Mouse (Mus musculus) embryonic facial prominence, embryonic 11.5 days (tissue): Measurements from ENCODE around the gene Bace1. TPM values are rescaled to one million over a fixed set of nuclear protein-coding genes. Genes with fewer than 3 reads are reported as not detected.
A peak's percentile ranks its signal among the peaks of the same experiment; 100 is the strongest.

Source experiments
- ATAC-seq: fragments of 200-750 bp; cut with Nextera tagmentation; replicated peaks from 2 replicates; pipeline ENCODE4 v1.8.0; 2017; ENCODE audit warnings: low read depth; ENCODE audit not compliant: insufficient number of reproducible peaks, low FRiP score, low TSS enrichment
- DNase-seq: peaks from one replicate; pipeline ENCODE4 v3.0.0-alpha.2; 2015; ENCODE audit warnings: low spot score
- H3K27ac ChIP-seq: fragments of 300-500 bp; sonication (generic); replicated peaks from 2 replicates; pipeline ENCODE4 v1.5.1; 2014; ENCODE audit warnings: mild to moderate bottlenecking, low read depth, low read length, control low read depth
- H3K27me3 ChIP-seq: fragments of 300-500 bp; sonication (generic); 2 replicates; pipeline ENCODE4 v1.6.1; 2014; ENCODE audit warnings: mild to moderate bottlenecking, low read length, moderate library complexity, mixed read lengths; ENCODE audit not compliant: control insufficient read depth, insufficient read depth
- H3K36me3 ChIP-seq: fragments of 300-500 bp; sonication (generic); replicated peaks from 2 replicates; pipeline ENCODE4 v1.6.1; 2014; ENCODE audit warnings: low read depth, mild to moderate bottlenecking, low read length, moderate library complexity, mixed read lengths; ENCODE audit not compliant: control insufficient read depth, insufficient read depth
- H3K4me1 ChIP-seq: fragments of 300-500 bp; sonication (generic); 2 replicates; pipeline ENCODE4 v1.6.1; 2014; ENCODE audit warnings: low read length, mixed read lengths; ENCODE audit not compliant: control insufficient read depth, insufficient read depth
- H3K4me2 ChIP-seq: fragments of 300-500 bp; sonication (generic); 2 replicates; pipeline ENCODE4 v1.6.1; 2014; ENCODE audit warnings: low read depth, mild to moderate bottlenecking, control low read depth, low read length, moderate library complexity
- H3K4me3 ChIP-seq: fragments of 300-500 bp; sonication (generic); 2 replicates; pipeline ENCODE4 v1.5.1; 2014; ENCODE audit warnings: low read depth, low read length, control low read depth
- H3K9ac ChIP-seq: fragments of 300-500 bp; sonication (generic); replicated peaks from 2 replicates; pipeline ENCODE4 v1.6.1; 2014; ENCODE audit warnings: mild to moderate bottlenecking, control low read depth, low read length
- H3K9me3 ChIP-seq: fragments of 300-500 bp; sonication (generic); replicated peaks from 2 replicates; pipeline ENCODE4 v1.6.1; 2016; ENCODE audit warnings: mild to moderate bottlenecking, low read length, inconsistent platforms, mixed read lengths; ENCODE audit not compliant: control insufficient read depth
- WGBS: fragments of 180-500 bp; shearing (Covaris S2); extraction: QIAGEN DNeasy Blood & Tissue Kit; methylation state at CpG from one replicate; pipeline ENCODE4 v1.1.7; 2014; 5-methylcytosine and 5-hydroxymethylcytosine counted together
- polyA plus RNA-seq: library from polyadenylated mRNA; unstranded; fragments of >200 nt; fragmentation: Nextera tagmentation; extraction: Ambion mirVana; gene quantifications from 2 replicates; pipeline ENCODE4 v1.2.1, GENCODE M21; 2014

Gene Bace1
- polyA plus RNA-seq, 1 experiment from 2014 or later = 17.8 TPM

- H3K4me3 ChIP-seq = no peak overlapping the region
- no peak for DNase-seq
- 80% methylated on average over 9 of the region's 9 CpGs for WGBS
- H3K4me2 ChIP-seq = no peak overlapping the region
- H3K27me3 ChIP-seq = no peaks in the 10 kb centered on the region
- H3K27ac ChIP-seq = no peak overlapping the region
- no peaks in the 10 kb centered on the region for H3K36me3 ChIP-seq
- ATAC-seq = no peak
- no peaks in the 10 kb centered on the region for H3K4me1 ChIP-seq
- H3K9ac ChIP-seq = no peak overlapping the region
- H3K9me3 ChIP-seq = no peaks in the 10 kb centered on the region
Measured at GRCm38 (mm10) chr9:45818406-45819011, 19.9 kb upstream of the Bace1 start.

DNA sequence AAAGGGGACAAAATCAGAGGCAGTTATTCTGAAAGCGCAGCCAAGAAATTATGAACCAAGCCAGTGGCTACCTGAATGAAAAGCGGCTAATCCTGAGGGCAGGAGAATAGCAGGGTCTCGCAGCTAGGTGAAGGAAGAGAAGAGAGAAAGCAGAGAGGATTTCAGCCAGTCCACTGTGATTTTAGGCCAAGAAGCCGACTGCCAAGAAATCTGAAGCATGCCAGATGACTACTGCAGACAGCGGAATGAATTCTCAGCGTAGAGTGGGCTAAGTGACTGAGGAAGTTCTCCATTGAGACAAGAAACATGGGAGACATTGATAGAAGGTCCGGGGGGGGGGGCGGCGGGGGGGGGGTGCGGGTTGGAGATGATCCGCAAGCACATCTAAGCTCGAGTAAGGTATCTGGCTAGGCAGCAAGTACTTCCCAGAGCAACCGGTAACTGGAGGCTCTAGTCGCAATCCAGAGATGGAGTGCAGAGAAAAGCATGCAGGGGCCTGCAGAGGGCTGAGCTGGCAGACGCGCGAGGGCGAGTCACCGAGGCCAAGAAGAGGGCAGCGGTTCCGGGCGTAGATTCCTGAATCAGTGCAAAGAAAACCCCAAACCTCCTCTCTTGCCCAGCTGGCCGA, 10.6 kb upstream of the Bace1 start:
- H3K4me1 ChIP-seq = no peaks in the 10 kb centered on the region
- no peaks in the 10 kb centered on the region for H3K36me3 ChIP-seq
- H3K4me3 ChIP-seq = peak overlapping the region; percentile 83
- H3K4me2 ChIP-seq = peak overlapping the region; percentile 87
- 9% methylated on average over 19 of the region's 23 CpGs for WGBS
- H3K27me3 ChIP-seq = no peaks in the 10 kb centered on the region
- ATAC-seq (peak; percentile 72), DNase-seq (peak; percentile 43)
- H3K27ac ChIP-seq = peak overlapping the region; percentile 62
- H3K9me3 ChIP-seq = no peaks in the 10 kb centered on the region
- H3K9ac ChIP-seq = peak overlapping the region; percentile 72

DNA sequence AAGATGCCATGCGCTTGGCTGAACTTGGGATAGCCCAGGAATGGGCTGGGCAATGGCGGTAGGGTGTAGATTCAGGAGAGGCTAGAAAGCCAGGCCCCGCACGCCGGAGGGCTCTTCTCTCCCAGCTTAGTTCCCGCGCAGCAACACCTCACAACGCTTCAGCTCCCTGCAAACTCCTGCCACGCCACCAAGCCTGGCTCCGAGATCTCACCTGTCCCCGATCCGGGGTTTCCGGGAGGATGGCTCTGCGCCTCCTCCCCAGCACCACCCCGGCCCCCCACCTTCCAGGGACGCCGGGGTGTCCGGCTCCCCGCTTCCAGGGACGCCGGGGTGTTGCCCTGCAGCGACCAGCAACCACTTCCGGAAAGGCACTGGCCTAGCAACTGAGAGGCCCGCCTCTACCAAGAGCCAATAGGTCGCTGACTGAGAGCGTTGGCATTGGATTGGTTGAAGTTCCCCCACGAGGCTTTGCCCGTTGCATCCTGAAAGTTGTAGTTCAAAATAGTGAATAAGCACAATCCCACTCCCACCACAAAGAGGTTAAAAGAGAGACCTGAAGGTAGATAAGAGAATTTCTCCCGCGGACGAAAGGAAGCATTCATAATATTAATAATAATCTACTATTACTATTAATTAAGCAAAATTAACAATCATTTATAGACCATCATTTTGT, 10.0 kb upstream of the Bace1 start, which contains the start of gene Cep164:
Gene Cep164, minus strand, starts transcription at position 401 of the 673 bp plus-strand sequence.
- DNase-seq (peak; percentile 95), ATAC-seq (peak; percentile 92)
- under 1% methylated on average over 30 of the region's 31 CpGs for WGBS
- peak within 1 kb of the TSS; percentile 62 for H3K27ac ChIP-seq
- no peaks in the 10 kb centered on the region for H3K27me3 ChIP-seq
- no peaks in the 10 kb centered on the region for H3K4me1 ChIP-seq
- H3K9me3 ChIP-seq = no peaks in the 10 kb centered on the region
- peak within 1 kb of the TSS; percentile 72 for H3K9ac ChIP-seq
- peak within 1 kb of the TSS; percentile 83 for H3K4me3 ChIP-seq
- H3K36me3 ChIP-seq = no peaks in the 10 kb centered on the region
- peak within 1 kb of the TSS; percentile 87 for H3K4me2 ChIP-seq

- 24% methylated on average over 10 of the region's 10 CpGs for WGBS
- DNase-seq = peak; percentile 84
- no peaks in the 10 kb centered on the region for H3K36me3 ChIP-seq
- H3K4me3 ChIP-seq = no peak overlapping the region
- no peak overlapping the region for H3K4me2 ChIP-seq
- peak; percentile 26; the same call in 1 of the 2 replicates for ATAC-seq
- H3K27ac ChIP-seq = no peak overlapping the region
- H3K4me1 ChIP-seq = no peaks in the 10 kb centered on the region
- no peak overlapping the region for H3K9ac ChIP-seq
- no peaks in the 10 kb centered on the region for H3K9me3 ChIP-seq
- H3K27me3 ChIP-seq = no peaks in the 10 kb centered on the region
Measured at GRCm38 (mm10) chr9:45829107-45829506, 9.3 kb upstream of the Bace1 start.

DNA sequence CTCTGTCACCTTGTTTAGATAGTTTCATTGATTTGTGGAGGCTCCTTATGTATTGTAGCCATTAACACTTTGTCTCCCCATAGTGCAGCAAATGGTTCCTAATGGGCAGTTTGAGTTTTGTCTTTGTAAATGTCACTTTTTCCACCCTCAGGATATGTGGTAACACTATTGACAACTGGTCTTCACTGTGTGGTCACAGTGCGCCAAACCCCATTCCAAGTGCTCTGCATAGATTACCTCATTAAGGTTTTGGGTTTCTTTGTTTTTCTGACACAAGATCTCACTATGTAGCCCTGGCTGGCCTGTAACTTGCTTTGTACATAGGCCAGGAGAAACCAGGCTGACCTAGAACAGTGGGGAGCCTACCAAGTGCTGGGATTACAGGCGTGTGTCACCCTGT, 5.5 kb upstream of the Bace1 start:
- H3K4me1 ChIP-seq = no peaks in the 10 kb centered on the region
- ATAC-seq (no peak), DNase-seq (no peak)
- H3K27ac ChIP-seq = no peak overlapping the region
- no peak overlapping the region for H3K4me2 ChIP-seq
- H3K27me3 ChIP-seq = no peaks in the 10 kb centered on the region
- H3K9ac ChIP-seq = no peak overlapping the region
- H3K4me3 ChIP-seq = no peak overlapping the region
- 83% methylated on average over 2 of the region's 2 CpGs for WGBS
- no peaks in the 10 kb centered on the region for H3K9me3 ChIP-seq
- no peaks in the 10 kb centered on the region for H3K36me3 ChIP-seq

DNA sequence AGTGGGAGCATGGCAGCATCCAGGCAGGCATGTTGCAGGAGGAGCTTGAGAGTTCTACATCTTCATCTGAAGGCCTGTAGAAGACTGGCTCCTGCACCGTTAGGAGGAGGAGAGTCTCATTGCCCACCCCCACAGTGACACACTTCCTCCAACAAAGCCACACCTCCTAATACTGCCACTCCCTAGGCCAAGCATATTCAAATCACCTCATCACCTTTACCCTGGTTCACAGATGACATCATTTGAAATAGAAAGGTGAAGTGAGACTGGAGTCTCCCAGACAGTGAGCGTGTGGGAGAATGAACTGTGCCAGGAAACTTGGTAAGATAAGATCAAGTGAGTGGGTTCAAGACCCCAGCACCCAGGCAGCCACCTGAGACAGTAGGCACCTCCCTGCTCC, 4.9 kb upstream of the Bace1 start:
- no peak overlapping the region for H3K4me3 ChIP-seq
- no peak overlapping the region for H3K27ac ChIP-seq
- WGBS = 77% methylated on average over 2 of the region's 2 CpGs
- H3K9me3 ChIP-seq = no peaks in the 10 kb centered on the region
- no peaks in the 10 kb centered on the region for H3K4me1 ChIP-seq
- H3K27me3 ChIP-seq = no peaks in the 10 kb centered on the region
- H3K9ac ChIP-seq = no peak overlapping the region
- H3K4me2 ChIP-seq = no peak overlapping the region
- no peaks in the 10 kb centered on the region for H3K36me3 ChIP-seq
- ATAC-seq = no peak
- no peak for DNase-seq

GRCm38 (mm10) chr9:45838069-45838433, 329 bp upstream of the Bace1 start:
- ATAC-seq (peak; percentile 16; the same call in 1 of the 2 replicates), DNase-seq (no peak)
- Histone ChIP-seq H3K27me3 (no peaks in the 10 kb centered on the region), H3K9ac (no peak overlapping the region), H3K4me2 (no peak overlapping the region), H3K36me3 (no peaks in the 10 kb centered on the region), H3K4me3 (peak overlapping the region; percentile 81), H3K4me1 (no peaks in the 10 kb centered on the region; the same call in 1 of the 2 replicates), H3K9me3 (no peaks in the 10 kb centered on the region), H3K27ac (no peak overlapping the region)
- 26% methylated on average over 4 of the region's 4 CpGs for WGBS
